Mouse (Mus musculus): ENCODE data around the gene Cep63.

Gene Cep63

GRCm38 (mm10) chr9:102625983-102626838 lies at the start of gene Cep63, which contains the start of gene Anapc13:
Gene Cep63 (minus strand): TSS chr9:102626534.
Gene Anapc13 (plus strand): TSS chr9:102626296.
- DNase-seq (ENCODE audit: low spot score), result peak; percentile 98

- DNase-seq (ENCODE audit: low spot score), result no peak
Observed at GRCm38 (mm10) chr9:102675922-102676321, 49.6 kb upstream of the Cep63 start.

GRCm38 (mm10) chr9:102673381-102673780 lies 47.0 kb upstream of the Cep63 start:
- DNase-seq (ENCODE audit: low spot score), result no peak

- no peak for DNase-seq (ENCODE audit: low spot score)
Observed at GRCm38 (mm10) chr9:102668906-102669305, 42.6 kb upstream of the Cep63 start.

GRCm38 (mm10) chr9:102668115-102668514 lies 41.8 kb upstream of the Cep63 start:
- DNase-seq (ENCODE audit: low spot score), result no peak

GRCm38 (mm10) chr9:102656355-102657095 lies 30.2 kb upstream of the Cep63 start:
- DNase-seq (ENCODE audit: low spot score), result no peak

GRCm38 (mm10) chr9:102651199-102651720 lies 24.9 kb upstream of the Cep63 start:
- no peak for DNase-seq (ENCODE audit: low spot score)

GRCm38 (mm10) chr9:102650637-102651036 lies 24.3 kb upstream of the Cep63 start:
- DNase-seq (ENCODE audit: low spot score), result no peak

GRCm38 (mm10) chr9:102649917-102650527 lies 23.7 kb upstream of the Cep63 start:
- DNase-seq (ENCODE audit: low spot score), result no peak

GRCm38 (mm10) chr9:102647010-102647409 lies 20.7 kb upstream of the Cep63 start:
- DNase-seq (ENCODE audit: low spot score), result no peak

GRCm38 (mm10) chr9:102645119-102645695 lies 18.9 kb upstream of the Cep63 start:
- no peak for DNase-seq (ENCODE audit: low spot score)

GRCm38 (mm10) chr9:102643486-102644101 lies 17.3 kb upstream of the Cep63 start:
- DNase-seq (ENCODE audit: low spot score), result peak; percentile 69

GRCm38 (mm10) chr9:102643071-102643485 lies 16.7 kb upstream of the Cep63 start:
- DNase-seq (ENCODE audit: low spot score), result no peak

GRCm38 (mm10) chr9:102641531-102641930 lies 15.2 kb upstream of the Cep63 start:
- DNase-seq (ENCODE audit: low spot score), result no peak

GRCm38 (mm10) chr9:102639510-102639909 lies 13.2 kb upstream of the Cep63 start:
- no peak for DNase-seq (ENCODE audit: low spot score)

GRCm38 (mm10) chr9:102638963-102639362 lies 12.6 kb upstream of the Cep63 start:
- no peak for DNase-seq (ENCODE audit: low spot score)

GRCm38 (mm10) chr9:102637115-102637514 lies 10.8 kb upstream of the Cep63 start:
- no peak for DNase-seq (ENCODE audit: low spot score)

GRCm38 (mm10) chr9:102636553-102636952 lies 10.2 kb upstream of the Cep63 start:
- DNase-seq (ENCODE audit: low spot score), result peak; percentile 49

- DNase-seq (ENCODE audit: low spot score), result no peak
Observed at GRCm38 (mm10) chr9:102634453-102634852, 8.1 kb upstream of the Cep63 start.

- no peak for DNase-seq (ENCODE audit: low spot score)
Observed at GRCm38 (mm10) chr9:102632923-102633537, 6.7 kb upstream of the Cep63 start.

- no peak for DNase-seq (ENCODE audit: low spot score)
Observed at GRCm38 (mm10) chr9:102632173-102632572, 5.8 kb upstream of the Cep63 start.

Measured in ovary, postnatal 36 days (tissue).